Comparison of ENCODE assay signal across 8 mouse cellular contexts in genomic region chr9:65666042-65666441, GRCm38 (mm10). TPM values are rescaled to one million over a fixed set of nuclear protein-coding genes. Genes with fewer than 3 reads are reported as not detected.
DNase-seq lines count a peak whose midpoint lies in the region; ATAC-seq and TF ChIP-seq lines count a peak whose summit lies in the region.

No protein-coding gene starts in this region.

- ATAC-seq in lung, embryonic 14.5 days (ENCODE audit: insufficient read depth) = no peak

- no peak overlapping the region for H3K27ac ChIP-seq in cerebellum, adult 2 months (ENCODE audit: insufficient read depth, low read length)
- no peak overlapping the region for H3K27ac ChIP-seq in lung, embryonic 14.5 days (ENCODE audit: low read depth)

- H3K4me2 ChIP-seq in lung, embryonic 14.5 days = no peak overlapping the region

- DNase-seq in B cell, adult 2 months = peak; percentile 72 to 76
- peak; percentile 72 for DNase-seq in ES-CJ7 (ENCODE audit: low read depth, low spot score)
- peak; percentile 66 to 72 for DNase-seq in cerebellum, adult 2 months
- DNase-seq in forelimb bud, embryonic 11.5 days (ENCODE audit: low read depth, low spot score) = peak; percentile 69
- peak; percentile 79 for DNase-seq in kidney, adult 9 months
- DNase-seq in lung, embryonic 14.5 days = peak; percentile 75
- DNase-seq in retina, postnatal 7 days (ENCODE audit: low read depth, low spot score) = peak; percentile 52
- peak; percentile 58 to 70 for DNase-seq in urinary bladder, postnatal 36 days (ENCODE audit: low spot score in 2 of 2)

- 10% methylated on average over 5 of the region's 5 CpGs for WGBS in cerebellum, adult 2 months
- 16% methylated on average over 5 of the region's 5 CpGs for WGBS in lung, embryonic 14.5 days

- no peak overlapping the region for H3K4me3 ChIP-seq in cerebellum, adult 2 months (replicated peaks; ENCODE audit: insufficient read depth, low read depth, low read length)
- no peak overlapping the region for H3K4me3 ChIP-seq in lung, embryonic 14.5 days (ENCODE audit: low read depth, low read length)

- no peak overlapping the region for H3K9ac ChIP-seq in lung, embryonic 14.5 days

- H3K36me3 ChIP-seq in lung, embryonic 14.5 days (ENCODE audit: insufficient read depth) = no peaks in the 10 kb centered on the region

- no peaks in the 10 kb centered on the region for H3K4me1 ChIP-seq in cerebellum, adult 2 months (ENCODE audit: control insufficient read depth, insufficient read depth, low read length)
- no peaks in the 10 kb centered on the region for H3K4me1 ChIP-seq in lung, embryonic 14.5 days (ENCODE audit: insufficient read depth)

- TF ChIP-seq CTCF in cerebellum, adult 2 months (IDR thresholded peaks at IDR 0.05; ENCODE audit: borderline replicate concordance, insufficient read depth, low read depth, low read length) = peak; percentile 66
- TF ChIP-seq CTCF in lung, embryonic 14.5 days (IDR thresholded peaks at IDR 0.05; ENCODE audit: low read depth) = peak; percentile 87

- no peaks in the 10 kb centered on the region for H3K9me3 ChIP-seq in lung, embryonic 14.5 days (ENCODE audit: low read depth, low read length)

- no peaks in the 10 kb centered on the region for H3K27me3 ChIP-seq in cerebellum, adult 2 months (ENCODE audit: control insufficient read depth, insufficient read depth, low read length)
- no peaks in the 10 kb centered on the region for H3K27me3 ChIP-seq in lung, embryonic 14.5 days (ENCODE audit: insufficient read depth, low read length)

- no peak for TF ChIP-seq POLR2A in cerebellum, adult 2 months (IDR thresholded peaks at IDR 0.05; ENCODE audit: borderline replicate concordance, insufficient read depth, low read length)

RNA-seq across cellular contexts. Expression of gene Oaz2, which starts 1.8 kb away (rescaled TPM):
- 218 and 230 TPM in 2 replicates for polyA plus RNA-seq in cerebellum, adult 2 months (2012; rRNA removed)
- 263 and 267 TPM in 2 replicates for polyA plus RNA-seq in lung, embryonic 14.5 days (2014; fragmentation: Nextera tagmentation; extraction: Ambion mirVana)

RNA-seq across cellular contexts. Expression of gene Rbpms2, which starts 36.6 kb away (rescaled TPM):
- polyA plus RNA-seq in cerebellum, adult 2 months (2012; rRNA removed) = 8.8 and 10.7 TPM in 2 replicates
- 20.3 and 25.3 TPM in 2 replicates for polyA plus RNA-seq in lung, embryonic 14.5 days (2014; fragmentation: Nextera tagmentation; extraction: Ambion mirVana)
